Mouse (Mus musculus) kidney, postnatal 14 days (tissue): ENCODE data around the gene Uprt.

ENCODE experiments used
- DNase-seq: peaks from one replicate; pipeline ENCODE4 v3.0.0; 2022; ENCODE audit warnings: mixed read lengths

Gene Uprt

DNA sequence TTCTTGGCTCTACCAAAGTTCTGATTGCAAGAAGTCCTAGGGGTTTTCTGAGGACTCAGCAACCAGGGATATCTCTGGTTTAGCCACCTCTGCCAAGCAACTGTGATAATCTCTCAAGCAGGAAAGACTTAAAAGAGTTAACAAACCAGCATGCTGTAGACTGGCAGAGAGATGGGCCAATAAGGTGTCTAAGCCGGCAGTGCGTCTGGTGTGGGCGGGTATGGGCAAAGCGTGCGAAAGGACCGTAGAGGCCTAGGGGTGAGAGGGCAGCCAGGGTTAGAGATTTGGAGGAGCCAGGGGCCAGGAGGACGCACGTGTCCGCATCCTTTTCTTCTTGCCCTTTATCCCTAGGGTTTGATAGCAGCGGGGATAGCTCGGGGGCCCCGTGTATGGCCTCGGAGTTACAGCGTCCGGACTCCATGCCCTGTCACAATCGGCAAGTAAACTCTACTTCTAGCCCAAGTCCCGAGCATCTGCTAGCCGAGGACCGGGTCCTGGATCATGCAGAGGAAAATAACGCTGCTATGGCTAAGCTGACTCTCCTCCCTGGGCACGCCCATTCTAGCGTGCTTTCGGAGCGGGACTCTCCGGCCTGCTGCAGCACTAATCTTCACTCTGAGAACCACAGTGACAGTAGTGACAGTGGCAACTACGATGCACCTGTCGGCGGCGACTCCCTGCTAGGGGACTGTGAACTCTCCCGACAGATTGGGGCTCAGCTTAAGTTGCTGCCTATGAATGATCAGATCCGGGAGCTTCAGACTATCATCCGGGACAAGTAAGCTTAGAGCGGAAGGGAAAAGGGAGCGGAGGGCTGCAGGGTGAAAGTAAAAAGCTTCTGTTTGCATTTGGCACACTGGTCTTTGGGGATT, at the start of gene Uprt:
Uprt (plus strand) TSS at position 247 of the 872 bp plus-strand sequence.
- DNase-seq = peak; percentile 87

- peak; percentile 23 for DNase-seq
These were observed 49.2 kb upstream of the Uprt start for GRCm38 (mm10) chrX:104433456-104433855.

DNA sequence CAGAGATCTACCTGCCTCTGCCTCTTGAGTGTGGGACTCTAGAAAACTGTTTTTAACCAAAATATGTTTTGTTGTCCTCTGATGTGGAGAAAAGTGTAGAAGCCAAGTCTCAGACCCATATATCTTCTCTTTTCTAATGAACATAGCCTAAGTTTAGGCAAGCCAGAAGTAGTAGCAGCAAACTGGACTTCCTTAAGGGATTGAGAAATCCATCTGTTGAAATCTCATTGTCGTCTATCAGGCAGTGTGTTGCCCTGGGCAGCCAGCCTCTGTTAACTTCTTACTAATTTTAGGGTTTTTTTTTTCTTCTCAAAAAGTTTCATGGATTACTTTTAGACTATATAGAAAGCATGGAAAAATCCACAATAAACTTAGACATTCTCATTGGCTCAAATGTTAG, 30.2 kb upstream of the Uprt start:
- DNase-seq = no peak

DNA sequence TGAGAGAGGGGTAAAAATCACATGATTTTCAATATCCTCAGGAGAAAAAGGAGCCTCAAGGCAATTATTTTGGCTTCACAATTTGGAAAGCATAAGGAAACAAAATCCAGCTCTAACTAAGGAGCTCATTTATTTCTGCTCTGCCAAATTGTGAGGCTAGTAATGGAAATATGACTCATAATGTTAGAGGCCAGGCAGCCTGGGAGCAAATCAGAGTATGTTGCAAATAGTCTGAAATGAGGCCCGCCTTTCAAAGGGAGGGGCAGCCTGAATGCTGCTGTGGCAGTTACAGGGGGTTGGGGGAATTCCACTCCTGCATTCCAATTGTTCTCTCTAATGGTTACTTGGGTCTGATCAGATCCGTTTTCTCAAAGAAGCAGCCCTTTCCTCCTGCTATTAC, 20.9 kb upstream of the Uprt start:
- peak; percentile 13 for DNase-seq

DNA sequence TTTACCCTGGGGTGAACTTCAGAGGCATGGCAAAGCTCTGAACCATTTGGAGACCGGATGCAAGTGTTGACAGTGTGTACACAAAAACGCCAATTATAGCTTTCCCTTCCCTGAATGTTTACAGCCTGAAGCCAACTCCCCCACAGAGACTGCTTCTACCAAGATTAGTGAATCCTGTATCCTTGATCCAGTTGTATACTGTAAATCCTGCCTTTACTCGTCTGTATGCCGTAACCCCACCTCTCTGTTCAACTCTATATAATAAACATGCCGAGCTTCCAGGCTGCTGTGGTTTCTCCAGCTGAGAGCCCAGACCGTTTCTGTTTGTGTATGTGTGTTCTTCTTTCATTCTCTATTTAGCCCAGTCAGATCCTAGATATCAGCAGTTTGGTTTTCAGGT, 18.2 kb upstream of the Uprt start:
- no peak for DNase-seq

- peak; percentile 1 for DNase-seq
These were observed 4.6 kb upstream of the Uprt start for GRCm38 (mm10) chrX:104478041-104478440.

- peak; percentile 44 for DNase-seq
These were observed 808 bp downstream of the Uprt start for GRCm38 (mm10) chrX:104483444-104483808.

DNA sequence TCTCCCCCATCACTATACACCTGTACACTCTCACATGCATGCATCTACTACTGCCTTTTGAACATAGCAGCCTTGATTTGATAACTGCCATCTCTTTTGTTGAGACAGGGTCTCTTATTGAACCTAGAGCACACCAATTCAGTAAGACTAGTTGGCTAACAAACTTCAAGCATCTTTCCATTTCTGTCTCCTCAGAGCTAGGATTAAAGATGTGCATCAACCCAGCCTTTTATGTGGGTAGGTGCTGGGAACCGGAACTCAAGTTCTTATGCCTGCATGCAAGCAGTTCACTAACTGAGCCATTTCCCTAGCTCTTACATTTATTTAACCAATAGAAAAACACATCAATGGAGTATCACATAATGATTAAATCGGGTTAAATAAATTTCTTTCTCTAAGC, 3.0 kb downstream of the Uprt start:
- DNase-seq = no peak

DNA sequence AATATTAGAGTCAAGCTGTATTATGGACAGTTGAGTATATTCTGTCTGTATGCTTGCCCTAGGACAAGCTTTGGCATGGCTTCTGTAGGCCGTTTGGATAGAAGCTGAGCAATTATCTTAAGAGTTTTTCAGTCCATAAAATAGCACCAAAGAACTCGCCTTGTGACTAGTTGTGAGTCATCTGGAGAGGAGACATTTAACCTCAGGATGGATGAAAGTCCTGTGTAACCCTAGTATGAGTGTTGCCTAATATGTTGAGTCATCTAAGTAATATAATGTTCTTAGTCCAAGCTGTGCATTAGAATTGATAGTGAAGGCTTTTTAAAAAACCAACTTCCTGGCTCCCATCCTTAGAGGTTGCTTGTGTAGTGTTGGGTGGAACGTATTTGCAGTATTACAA, 5.4 kb downstream of the Uprt start:
- DNase-seq = no peak

GRCm38 (mm10) chrX:104488870-104489467, 6.4 kb downstream of the Uprt start:
- no peak for DNase-seq

DNA sequence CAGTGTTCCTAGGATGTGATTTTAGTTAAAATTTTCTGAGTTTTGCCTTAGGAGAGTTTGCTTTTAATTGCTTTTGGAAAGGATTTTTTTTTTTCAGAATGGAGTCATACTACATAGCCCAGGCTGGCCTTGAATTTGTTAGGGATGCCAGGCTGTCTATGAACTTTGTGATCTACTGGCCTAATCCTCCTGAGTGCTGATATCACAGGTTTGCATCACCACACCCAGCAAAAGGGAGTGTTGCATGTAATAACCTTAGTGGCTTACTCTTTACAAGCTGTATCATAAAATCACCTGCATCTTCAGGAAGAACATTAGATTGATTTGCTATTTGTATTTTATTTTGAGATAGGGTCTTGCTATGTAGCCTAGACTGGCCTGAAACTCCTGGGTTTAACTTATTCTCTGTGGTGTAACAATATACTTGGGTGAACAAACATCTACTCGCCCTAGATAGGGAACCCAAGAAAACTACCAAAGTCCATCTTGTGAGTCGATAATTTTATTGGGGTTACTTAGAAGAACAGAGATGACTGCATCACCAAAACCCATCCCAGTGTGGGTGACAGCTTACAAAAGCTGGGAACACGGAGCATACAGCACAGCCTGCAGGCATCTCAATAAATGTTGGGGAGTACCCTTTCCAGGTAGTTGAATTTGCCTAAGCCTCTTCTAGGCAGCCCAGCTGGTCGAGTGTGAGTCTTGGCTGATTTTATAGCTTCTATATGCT, 7.2 kb downstream of the Uprt start:
- no peak for DNase-seq

DNA sequence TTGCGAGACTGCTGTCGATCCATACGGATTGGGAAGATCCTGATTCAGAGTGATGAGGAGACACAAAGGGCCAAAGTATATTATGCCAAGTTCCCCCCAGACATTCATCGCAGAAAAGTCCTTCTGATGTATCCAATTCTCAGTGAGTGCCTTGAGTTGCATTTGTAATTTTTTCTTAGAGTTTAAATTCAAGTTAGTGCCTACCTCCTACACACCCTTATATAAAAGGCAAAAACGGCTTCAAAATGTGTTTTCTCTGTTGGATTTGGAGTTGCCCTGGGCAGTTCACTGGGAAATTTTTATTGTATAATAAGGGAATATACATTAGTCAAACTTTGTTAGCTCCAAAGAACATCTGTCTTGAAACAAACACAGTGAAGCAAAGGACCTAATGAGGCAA, 19.1 kb downstream of the Uprt start:
- no peak for DNase-seq

- no peak for DNase-seq
These were observed 60.0 kb downstream of the Uprt start for GRCm38 (mm10) chrX:104542635-104543034.

- no peak for DNase-seq
These were observed 61.4 kb downstream of the Uprt start for GRCm38 (mm10) chrX:104543919-104544595.

GRCm38 (mm10) chrX:104545283-104545682, 62.7 kb downstream of the Uprt start:
- DNase-seq = no peak
